Mouse (Mus musculus) erythroblast, embryonic 14.5 days (primary cell): Measurements from ENCODE around the gene 1810049J17Rik.

Source experiments
- GATA1 ChIP-seq: IDR thresholded peaks from 2 replicates; pipeline ENCODE4 v1.6.1; 2012; ENCODE audit warnings: low read length, inconsistent platforms, mixed read lengths
- TAL1 ChIP-seq: IDR thresholded peaks from 3 replicates; pipeline ENCODE4 v1.6.1; 2012; ENCODE audit warnings: low read length, inconsistent platforms, mixed read lengths

DNA sequence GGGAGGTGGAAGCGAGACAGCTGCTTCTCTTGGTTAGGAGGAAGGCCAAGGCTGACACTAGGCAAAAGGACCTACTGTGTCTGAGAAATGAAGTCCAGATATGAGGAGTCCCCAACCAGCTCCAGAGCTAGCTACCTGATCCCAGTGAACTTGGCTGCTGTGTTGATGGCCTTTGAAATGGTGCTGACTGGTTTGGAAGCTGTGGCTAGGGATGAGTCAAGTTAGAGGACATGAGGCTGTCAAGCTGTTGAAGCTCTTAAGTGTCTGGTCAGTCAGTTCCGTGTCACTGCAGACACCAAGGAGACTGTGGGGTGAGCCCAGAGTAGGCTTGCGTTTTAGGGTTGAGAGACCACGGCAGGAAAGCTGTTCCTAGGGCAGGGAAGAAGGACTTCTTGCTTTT, 12.7 kb upstream of the 1810049J17Rik start:
- no peak for TF ChIP-seq GATA1
- TF ChIP-seq TAL1 = no peak
